Mouse (Mus musculus): ENCODE results near the gene Rasgef1b. TPM values are rescaled to one million over a fixed set of nuclear protein-coding genes. Genes with fewer than 3 reads are reported as not detected.

The Rasgef1b gene
- polyA plus RNA-seq, 1 experiment from 2014 or later, result 12.0 TPM

DNA sequence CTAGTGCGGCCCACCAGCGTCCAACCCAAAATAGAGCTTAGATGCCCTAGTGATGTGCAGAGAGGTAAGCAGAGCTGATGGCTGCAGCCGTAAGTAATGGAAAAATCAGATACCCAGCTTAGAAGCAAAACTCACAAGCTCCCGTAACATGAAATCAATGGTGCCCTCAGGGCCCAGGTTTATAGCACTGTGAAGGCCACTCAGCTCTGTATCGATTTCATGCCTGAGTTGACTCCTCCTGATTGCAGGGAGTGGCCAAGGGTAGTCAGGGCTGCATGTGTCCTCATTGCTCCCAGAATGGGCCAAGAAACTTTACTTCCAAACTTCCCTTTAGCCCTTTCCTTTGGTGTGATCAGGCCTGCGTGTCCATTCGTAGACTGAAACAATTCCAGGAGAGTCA is 545.2 kb downstream of the Rasgef1b start:
- no peaks in the 10 kb centered on the region for H3K27me3 ChIP-seq (replicated peaks)
- H3K9ac ChIP-seq, result no peak overlapping the region
- no peaks in the 10 kb centered on the region for H3K36me3 ChIP-seq
- no peak overlapping the region for H3K4me3 ChIP-seq (replicated peaks)
- ATAC-seq (ENCODE audit: insufficient read depth, low FRiP score, low read depth), result no peak
- WGBS, result 87% methylated on average over 7 of the region's 7 CpGs
- no peaks in the 10 kb centered on the region; the same call in 1 of the 2 replicates for H3K9me3 ChIP-seq
- no peak overlapping the region for H3K4me2 ChIP-seq
- no peak overlapping the region for H3K27ac ChIP-seq
- no peaks in the 10 kb centered on the region for H3K4me1 ChIP-seq

GRCm38 (mm10) chr5:99174608-99175385 is 554.1 kb downstream of the Rasgef1b start:
- H3K9ac ChIP-seq, result no peak overlapping the region
- H3K4me2 ChIP-seq, result no peak overlapping the region
- no peaks in the 10 kb centered on the region for H3K9me3 ChIP-seq
- no peaks in the 10 kb centered on the region for H3K36me3 ChIP-seq
- H3K4me1 ChIP-seq, result no peaks in the 10 kb centered on the region
- no peak overlapping the region for H3K27ac ChIP-seq
- 52% methylated on average over 8 of the region's 8 CpGs for WGBS
- no peak for ATAC-seq (ENCODE audit: insufficient read depth, low FRiP score, low read depth)
- no peaks in the 10 kb centered on the region for H3K27me3 ChIP-seq (replicated peaks)
- no peak overlapping the region for H3K4me3 ChIP-seq (replicated peaks)

GRCm38 (mm10) chr5:99169836-99170235 is 559.0 kb downstream of the Rasgef1b start:
- WGBS, result 52% methylated on average over 4 of the region's 4 CpGs
- no peak overlapping the region for H3K4me3 ChIP-seq (replicated peaks)
- H3K4me2 ChIP-seq, result no peak overlapping the region
- H3K9ac ChIP-seq, result no peak overlapping the region
- no peaks in the 10 kb centered on the region for H3K9me3 ChIP-seq
- H3K27me3 ChIP-seq (replicated peaks), result no peaks in the 10 kb centered on the region
- peak; percentile 85 for ATAC-seq (ENCODE audit: insufficient read depth, low FRiP score, low read depth)
- H3K27ac ChIP-seq, result no peak overlapping the region
- no peaks in the 10 kb centered on the region for H3K36me3 ChIP-seq
- H3K4me1 ChIP-seq, result no peaks in the 10 kb centered on the region

DNA sequence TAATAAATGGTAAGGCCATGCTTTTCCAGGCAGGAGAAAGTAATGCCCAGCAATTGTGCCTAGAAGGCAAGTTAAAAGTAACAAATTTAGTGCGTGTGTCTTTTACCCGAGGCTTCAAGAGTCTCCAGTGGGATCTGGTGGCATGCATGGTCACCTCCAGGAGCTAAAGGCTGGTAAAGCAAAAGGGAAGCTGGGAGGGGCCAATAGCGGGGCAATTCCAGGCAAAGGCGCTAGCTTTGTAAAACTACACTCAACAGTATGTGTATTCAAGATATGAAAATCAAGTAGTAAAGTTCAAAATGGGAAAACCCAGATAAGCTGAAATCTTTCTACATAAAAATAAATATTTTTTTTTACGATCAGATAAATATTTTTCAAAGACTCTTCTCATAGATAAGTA is 561.1 kb downstream of the Rasgef1b start:
- ATAC-seq (ENCODE audit: insufficient read depth, low FRiP score, low read depth), result peak; percentile 73; the same call in 1 of the 2 replicates
- Histone ChIP-seq H3K27me3 (replicated peaks) (no peaks in the 10 kb centered on the region), H3K4me2 (no peak overlapping the region), H3K9ac (no peak overlapping the region), H3K4me3 (replicated peaks) (no peak overlapping the region), H3K36me3 (no peaks in the 10 kb centered on the region), H3K27ac (no peak overlapping the region), H3K4me1 (no peaks in the 10 kb centered on the region), H3K9me3 (no peaks in the 10 kb centered on the region)
- 81% methylated on average over 5 of the region's 5 CpGs for WGBS

Other genes starting within 250 kb of the Rasgef1b start
- 0.32 and 0.44 TPM in 2 replicates for gene Vamp9, start 177.2 kb upstream of the Rasgef1b start, polyA plus RNA-seq (2015; fragmentation: Nextera tagmentation; extraction: Ambion mirVana)
- 178 and 194 TPM in 2 replicates for gene Hnrnpd, start 249.9 kb upstream of the Rasgef1b start, polyA plus RNA-seq (2015; fragmentation: Nextera tagmentation; extraction: Ambion mirVana)
- gene 4930524J08Rik, start 250.0 kb upstream of the Rasgef1b start, polyA plus RNA-seq (2015; fragmentation: Nextera tagmentation; extraction: Ambion mirVana), result 1.7 and 1.8 TPM in 2 replicates